Mouse (Mus musculus) heart, embryonic 11.5 days (tissue): ENCODE data around the gene Recql5. TPM values are rescaled to one million over a fixed set of nuclear protein-coding genes. Genes with fewer than 3 reads are reported as not detected.

Experiments used
- ATAC-seq: fragments of 200-750 bp; cut with Nextera tagmentation; replicated peaks from 2 replicates; pipeline ENCODE4 v1.8.0; 2017; ENCODE audit warnings: moderate library complexity; ENCODE audit not compliant: insufficient number of reproducible peaks, low FRiP score, low TSS enrichment
- H3K27ac ChIP-seq: fragments of 300-500 bp; sonication (generic); 2 replicates; pipeline ENCODE4 v1.5.1; 2014; ENCODE audit warnings: mild to moderate bottlenecking, low read depth, low read length
- H3K27me3 ChIP-seq: fragments of 300-500 bp; sonication (generic); 2 replicates; pipeline ENCODE4 v1.6.1; 2014; ENCODE audit warnings: mild to moderate bottlenecking, low read length, mixed read lengths; ENCODE audit not compliant: control insufficient read depth, insufficient read depth
- H3K36me3 ChIP-seq: fragments of 300-500 bp; sonication (generic); 2 replicates; pipeline ENCODE4 v1.6.1; 2014; ENCODE audit warnings: mild to moderate bottlenecking, low read length, moderate library complexity, mixed read lengths; ENCODE audit not compliant: control insufficient read depth, insufficient read depth
- H3K4me1 ChIP-seq: fragments of 300-500 bp; sonication (generic); 2 replicates; pipeline ENCODE4 v1.6.1; 2014; ENCODE audit warnings: low read length; ENCODE audit not compliant: control insufficient read depth, insufficient read depth
- H3K4me2 ChIP-seq: fragments of 300-500 bp; sonication (generic); 2 replicates; pipeline ENCODE4 v1.6.1; 2014; ENCODE audit warnings: mild to moderate bottlenecking, moderate library complexity
- H3K4me3 ChIP-seq: fragments of 300-500 bp; sonication (generic); 2 replicates; pipeline ENCODE4 v1.5.1; 2014; ENCODE audit warnings: low read depth, low read length
- H3K9ac ChIP-seq: fragments of 300-500 bp; sonication (generic); 2 replicates; pipeline ENCODE4 v1.6.1; 2014; ENCODE audit warnings: mild to moderate bottlenecking, low read depth, low read length, moderate library complexity
- H3K9me3 ChIP-seq: fragments of 300-500 bp; sonication (generic); replicated peaks from 2 replicates; pipeline ENCODE4 v1.6.1; 2016; ENCODE audit warnings: low read length; ENCODE audit not compliant: control insufficient read depth
- WGBS: fragments of 180-500 bp; shearing (Covaris S2); extraction: QIAGEN DNeasy Blood & Tissue Kit; methylation state at CpG from one replicate; pipeline ENCODE4 v1.1.7; 2014; ENCODE audit not compliant: insufficient replicate concordance; 5-methylcytosine and 5-hydroxymethylcytosine counted together
- polyA plus RNA-seq: library from polyadenylated mRNA; unstranded; fragments of >200 nt; fragmentation: Nextera tagmentation; extraction: Ambion mirVana; gene quantifications from 2 replicates; pipeline ENCODE4 v1.2.1, GENCODE M21; 2014

Gene Recql5
- polyA plus RNA-seq, 1 experiment from 2014 or later, result 12.3 TPM

- Histone ChIP-seq H3K36me3 (peaks cover 4% of the 10 kb centered on the region; the same call in 1 of the 2 replicates), H3K27ac (no peak overlapping the region), H3K9ac (no peak overlapping the region), H3K4me2 (no peak overlapping the region), H3K4me3 (no peak overlapping the region), H3K4me1 (peaks cover 9% of the 10 kb centered on the region), H3K27me3 (no peaks in the 10 kb centered on the region), H3K9me3 (no peaks in the 10 kb centered on the region)
- 83% methylated on average over 8 of the region's 8 CpGs for WGBS
- ATAC-seq, result no peak
These were observed 4.2 kb downstream of the Recql5 start for GRCm38 (mm10) chr11:115929031-115929430.

- no peaks in the 10 kb centered on the region for H3K4me1 ChIP-seq
- H3K9ac ChIP-seq, result no peak overlapping the region
- no peak overlapping the region for H3K4me3 ChIP-seq
- H3K36me3 ChIP-seq, result peaks cover 7% of the 10 kb centered on the region
- no peak for ATAC-seq
- no peaks in the 10 kb centered on the region for H3K9me3 ChIP-seq
- no peaks in the 10 kb centered on the region for H3K27me3 ChIP-seq
- no peak overlapping the region for H3K27ac ChIP-seq
- WGBS, result 84% methylated on average over 1 of the region's 1 CpGs
- H3K4me2 ChIP-seq, result no peak overlapping the region
These were observed 11.3 kb downstream of the Recql5 start for GRCm38 (mm10) chr11:115921986-115922385.

GRCm38 (mm10) chr11:115920110-115920818 is 13.0 kb downstream of the Recql5 start:
- no peak overlapping the region for H3K4me3 ChIP-seq
- no peak overlapping the region for H3K9ac ChIP-seq
- peaks cover 11% of the 10 kb centered on the region for H3K36me3 ChIP-seq
- no peak overlapping the region for H3K4me2 ChIP-seq
- no peak overlapping the region for H3K27ac ChIP-seq
- ATAC-seq, result no peak
- H3K27me3 ChIP-seq, result no peaks in the 10 kb centered on the region
- no peaks in the 10 kb centered on the region for H3K4me1 ChIP-seq
- 42% methylated on average over 6 of the region's 6 CpGs for WGBS
- no peaks in the 10 kb centered on the region for H3K9me3 ChIP-seq

- ATAC-seq, result no peak
- Histone ChIP-seq H3K9me3 (no peaks in the 10 kb centered on the region), H3K4me3 (no peak overlapping the region), H3K9ac (no peak overlapping the region), H3K36me3 (peaks cover 13% of the 10 kb centered on the region), H3K4me1 (no peaks in the 10 kb centered on the region), H3K4me2 (no peak overlapping the region), H3K27me3 (no peaks in the 10 kb centered on the region), H3K27ac (no peak overlapping the region)
- 89% methylated on average over 5 of the region's 5 CpGs for WGBS
These were observed 14.2 kb downstream of the Recql5 start for GRCm38 (mm10) chr11:115919073-115919472.

- ATAC-seq, result no peak
- Histone ChIP-seq H3K4me1 (no peaks in the 10 kb centered on the region), H3K4me3 (no peak overlapping the region), H3K27ac (no peak overlapping the region), H3K36me3 (peaks cover 13% of the 10 kb centered on the region), H3K27me3 (no peaks in the 10 kb centered on the region), H3K4me2 (no peak overlapping the region), H3K9me3 (no peaks in the 10 kb centered on the region), H3K9ac (no peak overlapping the region)
- 86% methylated on average over 5 of the region's 5 CpGs for WGBS
These were observed 14.6 kb downstream of the Recql5 start for GRCm38 (mm10) chr11:115918637-115919036.

- ATAC-seq, result no peak
- H3K4me2 ChIP-seq, result no peak overlapping the region
- H3K27me3 ChIP-seq, result no peaks in the 10 kb centered on the region
- no peak overlapping the region for H3K9ac ChIP-seq
- H3K4me1 ChIP-seq, result no peaks in the 10 kb centered on the region
- H3K36me3 ChIP-seq, result 0 out of 2 replicates have a peak, but pooled peaks cover 6% of the 10 kb centered on the region
- WGBS, result 86% methylated on average over 4 of the region's 4 CpGs
- H3K4me3 ChIP-seq, result no peak overlapping the region
- no peaks in the 10 kb centered on the region for H3K9me3 ChIP-seq
- no peak overlapping the region for H3K27ac ChIP-seq
These were observed 16.7 kb downstream of the Recql5 start for GRCm38 (mm10) chr11:115916579-115916978.

- peaks cover 8% of the 10 kb centered on the region for H3K36me3 ChIP-seq
These were observed 21.5 kb downstream of the Recql5 start, which contains the start of gene Smim6 for GRCm38 (mm10) chr11:115911632-115912376. Gene Smim6 (plus strand): TSS chr11:115912017.

GRCm38 (mm10) chr11:115911134-115911561 is 22.1 kb downstream of the Recql5 start:
- Histone ChIP-seq H3K27me3 (no peaks in the 10 kb centered on the region), H3K9ac (no peak overlapping the region), H3K27ac (no peak overlapping the region), H3K4me1 (peaks cover 5% of the 10 kb centered on the region), H3K4me3 (no peak overlapping the region), H3K36me3 (peaks cover 7% of the 10 kb centered on the region), H3K9me3 (no peaks in the 10 kb centered on the region), H3K4me2 (no peak overlapping the region)
- ATAC-seq, result no peak
- WGBS, result 76% methylated on average over 5 of the region's 5 CpGs

More at GRCm38 (mm10) chr11:115911632-115912376, 21.5 kb downstream of the Recql5 start, which contains the start of gene Smim6:
- Histone ChIP-seq H3K4me1 (peaks cover 2% of the 10 kb centered on the region; the same call in 1 of the 2 replicates), H3K9ac (no peak within 1 kb of the TSS), H3K4me3 (no peak within 1 kb of the TSS), H3K4me2 (no peak within 1 kb of the TSS), H3K9me3 (no peaks in the 10 kb centered on the region), H3K27me3 (no peaks in the 10 kb centered on the region), H3K27ac (no peak within 1 kb of the TSS)
- no peak for ATAC-seq
- WGBS, result 69% methylated on average over 11 of the region's 11 CpGs
